Mouse (Mus musculus) adrenal gland, adult 18-20 months (tissue): Measurements from ENCODE around the gene Art3. TPM values are rescaled to one million over a fixed set of nuclear protein-coding genes. Genes with fewer than 3 reads are reported as not detected.

Experiments used
- microRNA-seq, 2 experiments: library from miRNA; unstranded; fragments of <30 nt; microRNA quantifications; one replicate each; pipeline ENCODE4 v1.2.0; 2021; ENCODE audit warnings: borderline number of aligned reads in 2 of 2
- total RNA-seq, 2 experiments: library from RNA; stranded (reverse); gene quantifications; 1 replicate in 1 of 2; 2 replicates in 1 of 2; pipeline ENCODE4 v1.2.3; 2021

Art3 gene
- total RNA-seq, 2 experiments from 2014 or later = 48.5 to 78.3 TPM

Small RNA genes within 50 kb of the gene (microRNA-seq; reads per million reads assigned to microRNA genes)
- 0 reads per million in 2 experiments for gene Mir6415

Other genes starting within 250 kb of the Art3 start
- gene G3bp2, start 248.1 kb upstream of the Art3 start, total RNA-seq = 100 to 1,000 TPM; 117 to 135 TPM
- gene Uso1, start 193.9 kb upstream of the Art3 start, total RNA-seq = 10 to 100 TPM; 81.8 to 98.8 TPM
- not detected for gene U90926, start 116.4 kb upstream of the Art3 start, total RNA-seq
- gene Ppef2, start 75.5 kb upstream of the Art3 start, total RNA-seq = not detected
- gene Naaa, start 53.7 kb upstream of the Art3 start, total RNA-seq = 10 to 100 TPM; 19.0 to 28.7 TPM
- gene Sdad1, start 21.3 kb upstream of the Art3 start, total RNA-seq = 10 to 100 TPM; 27.9 to 28.3 TPM
- 1 to 10 TPM; 1.3 to 3.4 TPM for gene Cxcl9, start 3.7 kb upstream of the Art3 start, total RNA-seq
- gene Cxcl10, start 17.1 kb downstream of the Art3 start, total RNA-seq = under 1 TPM; 0.43 to 0.61 TPM
- 10 to 100 TPM; 28.6 to 33.6 TPM for gene Nup54, start 103.4 kb downstream of the Art3 start, total RNA-seq
- 10 to 100 TPM; 67.1 to 70.2 TPM for gene Scarb2, start 175.0 kb downstream of the Art3 start, total RNA-seq
- not detected for gene Fam47e, start 223.2 kb downstream of the Art3 start, total RNA-seq